Mouse (Mus musculus) layer of hippocampus, postnatal 25 days (tissue): Measurements from ENCODE around the gene Olfr23. TPM values are rescaled to one million over a fixed set of nuclear protein-coding genes. Genes with fewer than 3 reads are reported as not detected.
"Not testable (repeated sequence)": the region's sequence is repeated elsewhere in the genome, so short reads cannot be mapped to it uniquely, and the experiment has no call there.

Source experiments
- DNase-seq, 2 experiments: peaks; one replicate each; pipeline ENCODE4 v3.0.0; 2022; ENCODE audit warnings: mixed read lengths in 2 of 2, low spot score in 1 of 2; ENCODE audit errors: extremely low spot score in 1 of 2
- total RNA-seq, 2 experiments: library from RNA; stranded (reverse); gene quantifications; 2 replicates each; pipeline ENCODE4 v1.2.3; 2021

The Olfr23 gene
- total RNA-seq: not detected

DNA sequence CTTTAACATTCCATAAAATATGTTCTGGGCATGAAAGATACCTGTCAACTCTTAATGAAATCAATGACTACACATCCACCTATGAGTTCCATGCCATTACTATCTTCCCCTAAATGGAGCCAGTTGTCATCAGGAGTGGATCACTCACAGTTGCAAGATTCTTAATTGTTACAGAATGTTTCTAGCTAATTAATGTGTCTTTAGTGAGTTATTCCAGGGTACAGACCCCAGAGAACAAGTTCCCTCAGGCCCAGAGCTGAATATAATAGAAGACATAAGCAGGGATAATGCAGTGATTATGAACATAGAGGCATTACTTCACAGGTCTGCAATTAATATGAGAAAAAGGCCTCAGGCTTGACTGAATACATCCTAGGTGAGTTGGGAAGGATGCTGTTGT, at the start of gene Olfr23:
TSS of gene Olfr23 (plus strand) at position 301 of the 400 bp plus-strand sequence.
- no peak for DNase-seq

GRCm38 (mm10) chr11:73890671-73891070, 45.8 kb upstream of the Olfr23 start, which contains the start of gene Olfr394:
Gene Olfr394 (minus strand): TSS chr11:73890771.
- DNase-seq: no peak

GRCm38 (mm10) chr11:73909199-73909598, 27.3 kb upstream of the Olfr23 start, which contains the start of gene Olfr395:
Gene Olfr395 (minus strand): TSS chr11:73909299.
- not testable (repeated sequence) for DNase-seq

GRCm38 (mm10) chr11:73960517-73960916, 24.0 kb downstream of the Olfr23 start, which contains the start of gene Olfr397:
Gene Olfr397 (plus strand): TSS chr11:73960817.
- no peak for DNase-seq

DNA sequence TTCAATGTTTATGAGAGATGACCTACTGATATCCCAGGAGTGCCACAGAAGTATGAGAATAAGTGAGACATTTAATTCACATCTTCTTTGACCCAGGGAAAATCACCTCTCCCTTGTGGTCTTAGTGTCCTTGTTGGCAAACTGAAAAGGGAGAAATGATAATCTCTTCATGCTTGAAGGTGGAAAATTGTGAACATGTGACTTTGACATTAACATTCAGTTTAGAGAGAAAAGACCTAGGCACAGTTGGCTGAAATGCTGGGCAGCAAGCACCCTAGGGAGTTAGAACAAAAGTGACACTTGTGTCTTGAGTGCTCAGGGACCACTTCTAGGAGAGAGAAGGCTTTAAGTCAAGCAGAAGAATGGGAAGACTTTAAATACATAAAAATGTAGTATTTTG, 53.8 kb downstream of the Olfr23 start, which contains the start of gene Olfr398:
TSS of gene Olfr398 (minus strand) at position 101 of the 400 bp plus-strand sequence.
- DNase-seq: no peak

Other genes starting within 250 kb of the Olfr23 start
- gene Zfp735, start 247.9 kb upstream of the Olfr23 start, total RNA-seq: not detected
- not detected for gene Olfr389, start 156.0 kb upstream of the Olfr23 start, total RNA-seq
- gene Olfr390, start 153.7 kb upstream of the Olfr23 start, total RNA-seq: not detected
- not detected for gene Olfr391-ps, start 133.6 kb upstream of the Olfr23 start, total RNA-seq
- not detected for gene Olfr392, start 119.6 kb upstream of the Olfr23 start, total RNA-seq
- gene Olfr393, start 85.2 kb upstream of the Olfr23 start, total RNA-seq: not detected
- gene Olfr394, start 45.9 kb upstream of the Olfr23 start, total RNA-seq: not detected
- not detected for gene Olfr395, start 27.4 kb upstream of the Olfr23 start, total RNA-seq
- not detected for gene Olfr397, start 24.1 kb downstream of the Olfr23 start, total RNA-seq
- not detected for gene Olfr398, start 53.7 kb downstream of the Olfr23 start, total RNA-seq
- not detected for gene Olfr139, start 119.9 kb downstream of the Olfr23 start, total RNA-seq
- gene Olfr399, start 119.9 kb downstream of the Olfr23 start, total RNA-seq: not detected
- gene Zfp616, start 133.3 kb downstream of the Olfr23 start, total RNA-seq: not detected
- gene Olfr401, start 177.0 kb downstream of the Olfr23 start, total RNA-seq: not detected
- not detected for gene Olfr402, start 216.9 kb downstream of the Olfr23 start, total RNA-seq
- not detected for gene Olfr403, start 249.6 kb downstream of the Olfr23 start, total RNA-seq